Mouse (Mus musculus) thymus, postnatal 0 days (tissue): ENCODE results near the gene Rasip1. TPM values are rescaled to one million over a fixed set of nuclear protein-coding genes. Genes with fewer than 3 reads are reported as not detected.

ENCODE experiments used
- DNase-seq: peaks from one replicate; pipeline ENCODE4 v3.0.0-alpha.2; 2015; ENCODE audit warnings: low spot score
- polyA plus RNA-seq: library from polyadenylated mRNA; unstranded; fragments of >200 nt; fragmentation: Nextera tagmentation; extraction: Ambion mirVana; gene quantifications from 2 replicates; pipeline ENCODE4 v1.2.1, GENCODE M21; 2015

The Rasip1 gene
- polyA plus RNA-seq = 2.9 and 4.4 TPM in 2 replicates

- DNase-seq = no peak
These were observed at the start of gene Rasip1 for GRCm38 (mm10) chr7:45627261-45627660. TSS of gene Rasip1 (plus strand) at chr7:45627488.

DNA sequence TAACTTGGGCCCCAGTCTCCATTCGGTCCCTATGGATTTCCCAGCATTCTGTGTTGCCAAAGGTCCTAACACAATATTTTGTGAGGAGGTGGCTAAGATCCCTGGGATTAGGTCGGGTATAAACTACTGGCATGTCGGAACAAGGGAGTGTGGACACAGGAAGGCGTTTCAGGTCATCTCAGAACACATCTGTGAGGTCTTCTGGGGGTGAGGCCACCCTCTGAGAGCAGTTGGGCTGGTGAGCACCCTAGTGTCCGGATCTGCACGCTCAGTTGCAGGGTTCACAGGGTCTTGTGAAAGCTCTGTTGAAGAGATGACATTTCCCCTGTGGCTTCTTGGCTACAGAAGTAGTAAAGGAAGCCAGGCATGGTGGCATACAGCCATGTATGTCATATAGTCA, 41.4 kb upstream of the Rasip1 start:
- DNase-seq = no peak

DNA sequence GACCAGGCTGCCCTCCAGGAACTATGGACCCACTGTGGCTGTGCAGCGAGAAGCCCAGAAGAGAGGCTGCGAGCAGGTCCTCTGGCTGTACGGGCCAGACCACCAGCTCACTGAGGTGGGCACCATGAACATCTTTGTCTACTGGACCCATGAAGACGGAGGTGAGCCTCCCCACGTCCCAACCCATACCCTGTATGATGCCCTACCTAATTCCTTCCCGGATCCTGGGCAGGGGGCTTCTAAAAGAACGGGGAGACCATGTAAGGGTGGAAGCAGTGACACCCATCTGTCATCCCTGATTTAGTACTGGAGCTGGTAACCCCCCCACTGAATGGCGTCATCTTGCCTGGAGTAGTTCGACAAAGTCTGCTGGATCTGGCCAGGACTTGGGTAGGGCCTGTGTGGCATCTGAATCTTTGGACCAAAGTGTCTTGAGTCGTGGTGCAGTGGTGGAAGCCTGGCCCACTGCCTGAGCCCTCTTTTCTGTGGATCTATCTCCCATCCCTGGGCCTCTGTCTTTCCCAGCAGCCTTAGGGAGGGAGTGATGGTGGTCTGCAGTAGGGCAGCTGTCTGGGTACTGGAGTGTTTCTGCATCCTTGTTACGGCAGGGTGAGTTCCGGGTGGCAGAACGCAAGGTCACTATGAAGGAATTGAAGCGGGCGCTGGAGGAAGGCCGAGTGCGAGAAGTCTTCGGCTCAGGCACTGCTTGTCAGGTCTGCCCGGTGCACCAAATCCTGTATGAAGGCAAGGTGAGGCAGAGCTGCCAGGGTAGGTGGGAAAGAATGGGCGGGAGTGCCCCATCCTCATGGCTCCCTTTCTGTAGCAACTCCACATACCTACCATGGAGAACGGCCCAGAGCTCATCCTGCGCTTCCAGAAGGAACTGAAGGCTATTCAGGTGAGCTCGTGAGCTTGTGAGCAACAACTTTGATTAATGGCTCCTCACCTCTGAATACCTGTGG, 39.4 kb upstream of the Rasip1 start:
- DNase-seq = no peak

DNA sequence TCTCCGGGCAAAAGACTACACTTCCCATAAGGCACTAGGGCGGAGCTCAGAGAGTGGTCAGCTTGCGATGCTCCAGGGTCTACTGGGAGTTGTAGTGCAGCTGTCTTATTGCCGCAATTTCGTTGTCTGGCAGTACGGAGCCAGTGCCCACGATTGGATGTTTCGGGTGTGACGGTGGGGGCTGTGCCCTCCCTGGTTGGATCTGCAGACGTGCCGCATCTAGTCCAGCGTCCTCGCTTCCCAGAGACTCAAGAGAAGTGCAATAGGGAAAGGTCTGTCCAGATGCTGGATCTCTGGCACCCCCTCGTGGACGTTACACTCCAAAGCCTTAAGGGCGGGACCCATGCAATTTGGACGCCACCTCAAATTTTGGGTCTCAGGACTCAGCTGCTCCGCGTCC, 38.1 kb upstream of the Rasip1 start:
- DNase-seq = peak; percentile 79

GRCm38 (mm10) chr7:45589898-45590297, 37.4 kb upstream of the Rasip1 start:
- no peak for DNase-seq

- DNase-seq = no peak
These were observed 36.4 kb upstream of the Rasip1 start for GRCm38 (mm10) chr7:45590874-45591273.

- DNase-seq = no peak
These were observed 35.4 kb upstream of the Rasip1 start for GRCm38 (mm10) chr7:45591880-45592279.

DNA sequence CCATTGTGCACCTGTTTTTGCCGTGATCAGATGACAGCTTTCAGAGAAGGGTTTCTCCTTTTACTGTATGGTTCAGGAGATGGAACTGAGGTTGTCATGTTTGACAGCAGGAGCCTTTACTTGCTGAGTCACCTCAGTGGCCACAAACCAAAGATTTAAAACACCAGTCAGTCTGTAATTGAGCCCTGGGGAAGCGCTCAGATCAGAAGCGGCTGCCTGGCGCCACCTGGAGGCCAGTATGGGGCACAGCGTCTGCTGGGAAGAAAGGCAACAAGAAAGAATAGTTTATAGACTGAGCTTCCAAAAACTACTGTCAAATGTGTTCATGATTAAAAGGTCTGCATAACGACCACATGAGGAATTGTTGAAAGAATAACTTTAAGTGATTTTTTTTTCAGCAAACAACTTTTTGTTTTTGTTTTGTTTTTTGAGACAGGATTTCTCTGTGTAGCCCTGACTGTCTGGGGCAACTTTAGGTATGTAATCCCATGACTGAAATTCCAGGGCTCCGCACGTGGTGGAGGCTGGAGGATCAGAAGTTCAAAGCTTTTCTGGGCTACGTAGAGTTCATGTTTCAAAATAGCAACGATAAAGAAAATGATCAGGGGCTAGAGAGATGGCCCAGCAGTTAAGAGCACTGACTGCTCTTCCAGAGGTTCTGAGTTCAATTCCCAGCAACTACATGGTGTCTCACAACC, 34.0 kb upstream of the Rasip1 start:
- DNase-seq = peak; percentile 80

GRCm38 (mm10) chr7:45595176-45595575, 32.1 kb upstream of the Rasip1 start:
- no peak for DNase-seq

DNA sequence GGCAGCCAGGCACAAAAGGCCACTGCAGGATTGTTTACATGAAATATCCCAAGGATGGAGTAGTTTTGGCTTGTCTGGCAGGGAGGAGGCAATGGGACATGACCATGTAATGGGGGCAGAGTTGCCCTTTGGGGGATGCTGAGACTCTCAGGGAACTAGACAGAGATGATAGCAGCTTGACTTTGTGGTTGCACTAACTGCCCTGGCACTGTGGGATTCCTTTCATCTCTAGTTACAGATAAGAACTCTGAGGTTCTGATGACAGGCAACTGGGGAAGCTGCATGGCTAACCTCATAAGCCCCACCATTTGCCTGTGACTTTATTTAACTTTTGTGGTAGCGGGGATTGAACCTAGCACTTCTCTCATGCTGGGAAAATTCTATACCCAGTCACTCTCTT, 31.2 kb upstream of the Rasip1 start:
- no peak for DNase-seq

GRCm38 (mm10) chr7:45597013-45597412, 30.3 kb upstream of the Rasip1 start:
- no peak for DNase-seq

GRCm38 (mm10) chr7:45597527-45597926, 29.8 kb upstream of the Rasip1 start:
- no peak for DNase-seq

- peak; percentile 73 for DNase-seq
These were observed 28.1 kb upstream of the Rasip1 start for GRCm38 (mm10) chr7:45598960-45599879.

DNA sequence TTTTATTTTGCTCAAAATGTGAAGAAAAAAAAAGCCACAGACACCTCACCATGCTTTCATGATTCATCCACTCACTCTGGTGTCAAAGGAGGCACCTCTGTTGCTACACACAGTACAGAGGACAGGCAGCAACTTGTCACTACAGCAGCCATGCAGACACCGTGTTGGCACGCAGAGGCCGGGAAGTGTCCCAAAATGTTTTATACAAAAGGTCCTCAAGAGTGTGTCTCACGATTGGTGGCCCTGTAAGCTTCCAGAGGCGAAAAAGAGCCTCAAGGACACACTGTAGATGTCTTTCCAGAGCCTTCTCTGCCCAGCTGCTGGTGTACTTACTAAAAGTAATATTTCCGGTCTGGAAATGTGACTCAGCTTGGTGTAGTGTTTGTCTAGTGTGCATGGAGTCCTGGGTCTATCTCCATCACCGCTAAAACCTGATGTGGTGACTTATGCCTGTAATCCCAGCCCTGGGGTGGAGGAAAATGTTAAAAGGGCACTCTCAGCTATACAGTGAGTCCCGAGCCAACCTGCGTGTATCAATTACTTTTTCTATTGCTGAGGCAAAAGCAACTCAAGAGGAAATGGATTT, 21.5 kb upstream of the Rasip1 start:
- DNase-seq = no peak

DNA sequence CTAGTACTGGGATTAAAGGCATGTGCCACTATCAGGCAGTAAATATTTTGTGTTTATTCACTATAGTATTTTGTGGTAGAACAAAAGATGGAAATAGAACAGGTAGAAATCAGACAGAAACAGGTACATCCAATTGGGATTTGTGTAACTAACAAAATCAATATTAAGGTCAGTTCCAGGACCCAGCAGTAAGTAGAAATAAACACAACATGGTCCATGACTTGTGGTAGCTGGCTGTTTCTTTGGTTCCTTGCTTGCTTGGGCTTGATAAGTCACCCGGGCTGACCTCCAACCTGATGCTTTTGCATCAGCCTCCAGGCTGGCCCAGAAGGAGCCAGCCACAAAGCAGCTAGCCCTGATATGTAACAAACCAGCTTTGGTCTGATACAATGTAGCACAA, 17.8 kb upstream of the Rasip1 start:
- DNase-seq = no peak

DNA sequence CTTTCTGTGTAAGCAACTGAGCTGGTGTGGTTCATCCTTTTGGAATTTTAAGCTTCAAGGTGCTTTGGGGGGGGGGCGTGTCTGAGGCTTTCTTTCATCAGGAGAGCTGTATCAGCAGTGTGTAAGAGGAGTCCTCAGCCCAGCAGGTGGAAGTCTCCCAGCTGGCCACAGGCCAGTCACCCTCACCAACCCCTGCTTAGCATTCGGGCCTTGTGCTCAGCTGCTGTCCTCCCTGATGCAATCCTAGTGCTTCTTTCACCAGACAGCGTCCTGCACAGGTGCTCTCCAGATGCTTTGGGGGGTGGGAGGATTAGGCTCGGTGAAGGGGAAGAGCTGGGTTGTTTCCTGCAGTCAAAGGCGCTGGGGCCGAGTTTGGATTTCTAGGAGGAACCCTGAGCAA, 11.0 kb upstream of the Rasip1 start:
- no peak for DNase-seq

GRCm38 (mm10) chr7:45617042-45617695, 10.1 kb upstream of the Rasip1 start, which contains the start of gene Fut1:
TSS of gene Fut1 (plus strand) at chr7:45617289.
- no peak for DNase-seq

DNA sequence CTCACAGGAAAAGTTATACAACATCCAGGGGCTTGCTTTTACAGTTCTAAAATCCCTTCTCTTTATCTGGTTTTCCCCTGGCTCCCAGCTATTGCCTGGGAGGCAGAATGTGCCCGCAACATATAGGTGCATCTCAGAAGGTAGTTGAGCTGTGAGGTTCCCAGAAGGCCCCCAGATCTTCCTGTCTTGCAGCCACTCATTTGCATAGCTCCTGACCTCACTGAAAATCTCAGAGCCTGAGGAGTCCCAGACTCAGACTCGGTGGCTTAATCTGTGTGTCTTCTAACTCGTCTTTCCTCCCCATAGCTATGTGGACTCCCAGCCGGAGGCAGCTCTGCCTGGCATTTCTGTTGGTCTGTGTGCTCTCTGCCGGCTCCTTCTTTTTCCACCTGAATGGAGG, 9.0 kb upstream of the Rasip1 start:
- DNase-seq = no peak

DNA sequence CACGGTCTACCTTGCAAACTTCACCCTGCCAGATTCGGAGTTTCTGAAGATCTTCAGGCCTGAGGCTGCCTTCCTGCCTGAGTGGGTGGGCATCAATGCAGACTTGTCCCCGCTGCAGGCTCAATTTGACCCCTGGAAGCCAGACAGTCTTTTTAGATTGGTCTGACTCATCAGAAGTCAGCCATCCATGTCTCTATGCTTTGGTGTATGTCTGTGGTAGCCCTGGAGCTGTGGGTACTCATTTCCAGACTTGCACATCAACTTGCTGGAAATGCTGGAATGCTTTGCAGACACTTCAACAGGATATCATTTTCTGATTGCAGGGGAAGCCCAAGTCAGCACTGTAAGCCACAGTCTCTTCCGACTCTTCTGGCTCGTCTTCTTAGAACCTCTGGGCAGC, 7.7 kb upstream of the Rasip1 start:
- no peak for DNase-seq

DNA sequence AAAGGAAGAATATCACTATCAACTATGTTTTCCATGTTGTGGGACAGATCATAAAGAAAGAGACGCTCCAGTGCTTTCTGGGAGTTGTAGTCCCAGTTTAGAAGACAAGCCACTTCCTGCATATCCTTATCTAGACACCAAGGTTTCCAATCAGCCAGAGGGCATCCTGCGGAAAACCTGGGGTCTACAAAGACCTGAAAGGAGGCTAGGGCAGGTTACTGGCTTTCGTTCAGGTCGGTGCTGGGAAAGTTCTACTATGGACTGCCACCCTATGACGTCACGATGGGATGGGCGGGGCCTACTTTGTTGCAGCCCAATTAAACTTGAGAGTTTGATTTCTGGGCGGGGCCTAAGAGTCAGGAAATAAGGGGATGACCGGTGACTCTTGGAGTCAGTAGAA, 5.8 kb upstream of the Rasip1 start, which contains the start of gene Izumo1:
Izumo1 (plus strand) TSS at position 369 of the 400 bp plus-strand sequence.
- peak; percentile 40 for DNase-seq
